Mouse (Mus musculus) pancreas, adult 10 weeks (tissue): ENCODE data around the gene Tmem256. TPM values are rescaled to one million over a fixed set of nuclear protein-coding genes. Genes with fewer than 3 reads are reported as not detected.

ENCODE experiments used
- polyA plus RNA-seq: library from polyadenylated mRNA; stranded (reverse); fragments of 350-450 nt; fragmentation: Illumina TruSeq; extraction: RNeasy Lipid Tissue Mini Kit (QIAGEN cat#74804); gene quantifications from one replicate; pipeline ENCODE4 v1.2.3, GENCODE M21; 2015; ENCODE audit warnings: low read depth, low replicate concordance; ENCODE audit not compliant: insufficient read depth

Gene Tmem256
- polyA plus RNA-seq = 73.9 TPM

DNA sequence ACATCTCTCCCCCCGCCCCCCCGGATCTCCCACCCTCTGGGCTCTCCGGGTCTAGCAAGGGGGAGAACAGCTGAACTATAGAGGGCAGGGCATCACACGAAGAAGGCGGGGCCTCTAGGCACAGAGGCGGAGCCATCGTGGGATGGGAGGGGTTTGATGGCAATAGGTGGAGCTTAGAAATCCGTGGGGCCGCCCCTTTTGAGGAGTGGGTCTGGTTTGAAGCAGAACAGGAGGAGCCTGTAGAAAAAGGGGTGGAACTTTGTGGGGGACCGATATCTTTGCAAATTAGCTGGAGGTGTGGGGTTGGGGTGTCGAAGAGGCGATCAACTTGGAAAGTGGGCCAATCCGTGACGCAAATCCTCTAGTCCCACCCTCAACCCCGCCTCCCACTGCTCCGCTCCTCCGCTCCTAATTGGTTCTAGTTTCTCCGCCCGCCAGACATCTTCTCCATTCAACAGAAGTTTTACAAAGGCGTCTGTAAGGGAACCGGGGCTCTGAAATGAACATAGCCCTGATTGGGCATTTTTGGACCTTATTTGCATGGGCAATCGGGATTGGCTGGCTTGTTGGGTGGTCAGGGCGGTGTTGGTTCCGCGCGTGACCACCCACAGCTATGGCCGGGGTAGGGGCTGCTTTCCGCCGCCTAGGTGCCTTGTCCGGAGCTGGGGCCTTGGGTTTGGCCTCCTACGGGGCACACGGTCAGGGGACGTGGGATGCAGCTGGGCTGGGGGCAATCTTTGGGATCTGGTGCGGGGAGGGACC, at the start of gene Tmem256:
Gene Tmem256, plus strand, starts transcription at position 563 of the 762 bp plus-strand sequence.

GRCm38 (mm10) chr11:69795168-69795982, 42.9 kb upstream of the Tmem256 start, which contains the start of gene Chrnb1:
TSS of gene Chrnb1 (minus strand) at chr11:69795943.

GRCm38 (mm10) chr11:69801379-69801977, 36.8 kb upstream of the Tmem256 start, which contains the start of gene Fgf11:
TSS of gene Fgf11 (minus strand) at chr11:69801857.

GRCm38 (mm10) chr11:69804972-69805909, 33.1 kb upstream of the Tmem256 start, which contains the start of gene Tmem102:
TSS of gene Tmem102 (minus strand) at chr11:69805624.

GRCm38 (mm10) chr11:69815155-69815554, 23.2 kb upstream of the Tmem256 start, which contains the start of gene Gm39566:
TSS of gene Gm39566 (minus strand) at chr11:69815298.

GRCm38 (mm10) chr11:69818365-69818764, 19.9 kb upstream of the Tmem256 start, which contains the start of gene Spem2:
TSS of gene Spem2 (minus strand) at chr11:69818465.

DNA sequence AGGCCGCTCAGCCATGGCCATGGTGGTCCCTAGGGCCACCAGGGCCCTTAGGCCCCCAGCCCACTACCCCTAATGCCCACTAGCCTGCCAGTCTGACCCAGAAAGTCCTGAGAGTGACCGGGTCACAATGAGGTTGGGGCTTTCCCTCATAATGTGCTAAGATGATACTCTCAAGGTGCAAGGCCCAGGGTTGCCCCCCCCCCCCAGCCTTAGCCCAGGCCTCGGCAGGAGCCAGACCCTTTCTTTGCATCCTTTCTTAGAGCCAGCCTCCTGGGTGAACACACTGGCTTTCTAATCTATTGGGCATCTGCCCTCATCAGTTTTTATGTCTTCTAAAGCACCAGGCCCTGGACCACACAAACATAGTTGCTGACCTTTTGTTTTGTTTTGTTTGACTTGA, 16.2 kb upstream of the Tmem256 start, which contains the start of gene Spem1:
Gene Spem1, minus strand, starts transcription at position 101 of the 400 bp plus-strand sequence.

GRCm38 (mm10) chr11:69837604-69837951, 736 bp upstream of the Tmem256 start, which contains the start of gene Nlgn2:
TSS of gene Nlgn2 (minus strand) at chr11:69837784.

DNA sequence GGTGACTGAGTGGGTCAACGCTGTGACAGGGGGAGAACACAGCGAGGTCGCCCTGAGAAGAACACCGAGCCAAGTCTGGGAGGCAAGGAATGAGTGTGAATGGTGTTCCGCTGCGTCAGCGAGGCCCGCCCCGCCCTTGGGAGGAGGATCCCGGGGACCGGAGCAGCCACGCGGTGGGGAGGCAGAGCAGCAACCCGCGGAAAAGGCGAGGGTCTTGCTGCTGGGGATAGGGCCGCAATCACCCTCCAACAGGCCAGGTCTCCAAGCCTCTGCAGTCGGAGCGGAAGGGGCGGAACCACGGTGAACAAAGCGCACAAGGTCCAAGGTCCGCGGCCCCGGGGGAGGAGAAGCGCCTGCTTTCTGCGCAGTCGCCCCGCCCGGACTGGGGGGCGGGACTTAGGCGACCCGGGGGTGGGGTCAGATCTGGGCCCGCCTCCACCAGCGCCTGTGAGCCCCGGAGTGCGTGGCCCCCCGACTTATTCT, 7.9 kb downstream of the Tmem256 start, which contains the start of gene Plscr3:
Gene Plscr3, plus strand, starts transcription at position 179 of the 483 bp plus-strand sequence.

GRCm38 (mm10) chr11:69858113-69858998, 20.0 kb downstream of the Tmem256 start, which contains the start of gene Tnk1:
TSS of gene Tnk1 (minus strand) at chr11:69858730.

GRCm38 (mm10) chr11:69877878-69878277, 39.6 kb downstream of the Tmem256 start, which contains the start of gene Tmem95:
TSS of gene Tmem95 (minus strand) at chr11:69878018.

GRCm38 (mm10) chr11:69880853-69881603, 42.7 kb downstream of the Tmem256 start, which contains the start of gene Kctd11:
TSS of gene Kctd11 (minus strand) at chr11:69881406.

Other genes starting within 250 kb of the Tmem256 start
- 8.9 TPM for gene Atp1b2, start 232.6 kb upstream of the Tmem256 start, polyA plus RNA-seq
- gene Shbg, start 220.6 kb upstream of the Tmem256 start, polyA plus RNA-seq = not detected
- gene Sat2, start 216.5 kb upstream of the Tmem256 start, polyA plus RNA-seq = 3.0 TPM
- 24.7 TPM for gene Fxr2, start 205.5 kb upstream of the Tmem256 start, polyA plus RNA-seq
- gene Sox15, start 183.2 kb upstream of the Tmem256 start, polyA plus RNA-seq = not detected
- 20.9 TPM for gene Mpdu1, start 175.9 kb upstream of the Tmem256 start, polyA plus RNA-seq
- 11.4 TPM for gene Cd68, start 172.4 kb upstream of the Tmem256 start, polyA plus RNA-seq
- 118 TPM for gene Eif4a1, start 166.1 kb upstream of the Tmem256 start, polyA plus RNA-seq
- 20.9 TPM for gene Senp3, start 156.4 kb upstream of the Tmem256 start, polyA plus RNA-seq
- 1.0 TPM for gene Tnfsf13, start 152.7 kb upstream of the Tmem256 start, polyA plus RNA-seq
- 12.1 TPM for gene Tnfsf12, start 142.7 kb upstream of the Tmem256 start, polyA plus RNA-seq
- 4.4 TPM for gene Tnfsfm13, start 142.4 kb upstream of the Tmem256 start, polyA plus RNA-seq
- gene Polr2a, start 79.9 kb upstream of the Tmem256 start, polyA plus RNA-seq = 11.2 TPM
- gene Slc35g3, start 76.5 kb upstream of the Tmem256 start, polyA plus RNA-seq = not detected
- 7.3 TPM for gene Zbtb4, start 72.6 kb upstream of the Tmem256 start, polyA plus RNA-seq
- gene Chrnb1, start 42.6 kb upstream of the Tmem256 start, polyA plus RNA-seq = 3.0 TPM
- gene Fgf11, start 36.7 kb upstream of the Tmem256 start, polyA plus RNA-seq = 1.2 TPM
- gene Tmem102, start 32.9 kb upstream of the Tmem256 start, polyA plus RNA-seq = 1.6 TPM
- gene Gm39566, start 23.2 kb upstream of the Tmem256 start, polyA plus RNA-seq = not detected
- gene Spem2, start 20.0 kb upstream of the Tmem256 start, polyA plus RNA-seq = not detected
- gene Spem1, start 16.3 kb upstream of the Tmem256 start, polyA plus RNA-seq = not detected
- 6.3 TPM for gene Nlgn2, start 730 bp upstream of the Tmem256 start, polyA plus RNA-seq
- gene Plscr3, start 7.9 kb downstream of the Tmem256 start, polyA plus RNA-seq = 8.3 TPM
- 6.0 TPM for gene Tnk1, start 20.2 kb downstream of the Tmem256 start, polyA plus RNA-seq
- gene Tmem95, start 39.5 kb downstream of the Tmem256 start, polyA plus RNA-seq = not detected
- gene Kctd11, start 42.9 kb downstream of the Tmem256 start, polyA plus RNA-seq = 1.4 TPM
- 0.87 TPM for gene Acap1, start 57.0 kb downstream of the Tmem256 start, polyA plus RNA-seq
- not detected for gene 2810408A11Rik, start 62.5 kb downstream of the Tmem256 start, polyA plus RNA-seq
- 12.3 TPM for gene Neurl4, start 62.6 kb downstream of the Tmem256 start, polyA plus RNA-seq
- 25.1 TPM for gene Gps2, start 75.4 kb downstream of the Tmem256 start, polyA plus RNA-seq
- gene Eif5a, start 83.4 kb downstream of the Tmem256 start, polyA plus RNA-seq = 133 TPM
- 1.6 TPM for gene Ybx2, start 97.3 kb downstream of the Tmem256 start, polyA plus RNA-seq
- 3.1 TPM for gene Slc2a4, start 109.7 kb downstream of the Tmem256 start, polyA plus RNA-seq
- 21.0 TPM for gene Cldn7, start 126.3 kb downstream of the Tmem256 start, polyA plus RNA-seq
- gene Ctdnep1, start 142.6 kb downstream of the Tmem256 start, polyA plus RNA-seq = 42.3 TPM
- 22.5 TPM for gene Elp5, start 144.0 kb downstream of the Tmem256 start, polyA plus RNA-seq
- gene Gabarap, start 152.6 kb downstream of the Tmem256 start, polyA plus RNA-seq = 186 TPM
- 15.8 TPM for gene Phf23, start 157.3 kb downstream of the Tmem256 start, polyA plus RNA-seq
- 6.6 TPM for gene Dvl2, start 162.1 kb downstream of the Tmem256 start, polyA plus RNA-seq
- gene Acadvl, start 176.9 kb downstream of the Tmem256 start, polyA plus RNA-seq = 25.2 TPM
- gene Dlg4, start 178.4 kb downstream of the Tmem256 start, polyA plus RNA-seq = 8.8 TPM
- not detected for gene Asgr1, start 215.6 kb downstream of the Tmem256 start, polyA plus RNA-seq